Mouse (Mus musculus): ENCODE results near the gene Doc2b. TPM values are rescaled to one million over a fixed set of nuclear protein-coding genes. Genes with fewer than 3 reads are reported as not detected.

Doc2b gene
- polyA plus RNA-seq, 3 experiments from 2014 or later: not detected

GRCm38 (mm10) chr11:75792535-75792934 is 3.3 kb downstream of the Doc2b start:
- no peak for ATAC-seq

DNA sequence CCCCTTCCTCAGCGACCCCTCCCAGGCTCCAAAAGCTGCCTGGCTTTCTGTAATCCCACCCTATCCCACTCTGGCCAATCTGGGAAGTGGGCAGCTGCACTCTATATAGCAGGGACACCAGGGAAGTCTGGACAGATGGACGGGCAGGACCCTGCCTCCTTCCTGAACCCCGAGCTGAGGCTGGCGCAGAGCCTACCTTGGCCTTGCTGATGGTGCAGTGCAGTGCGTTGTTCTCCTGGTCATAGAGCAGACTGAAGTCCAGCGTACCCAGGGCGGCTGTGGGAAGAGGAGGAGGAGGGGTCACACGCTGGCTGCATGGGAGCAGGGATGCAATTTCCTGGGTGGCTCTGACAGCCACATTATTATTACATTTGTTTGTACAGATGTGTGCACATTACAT is 10.0 kb downstream of the Doc2b start:
- ATAC-seq: no peak

DNA sequence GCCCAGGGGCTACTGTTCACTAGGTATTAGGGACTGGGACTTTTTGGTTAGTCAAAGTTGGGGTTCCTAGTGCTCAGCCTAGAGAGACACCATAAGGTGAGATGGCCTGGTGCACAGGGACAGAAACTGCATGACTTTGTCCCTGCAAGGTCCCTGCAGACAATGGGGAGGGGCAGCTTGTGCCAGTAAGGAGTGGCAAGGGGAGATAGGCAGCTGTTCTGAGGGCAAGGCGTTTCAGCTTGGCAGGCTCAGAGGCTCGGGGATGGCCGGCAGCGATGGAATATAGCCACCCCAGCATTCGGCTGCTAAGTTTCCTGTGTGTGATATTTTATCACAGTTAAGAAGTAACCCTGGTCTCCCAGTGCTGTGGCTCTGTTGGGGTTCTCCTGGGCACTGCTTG is 12.1 kb downstream of the Doc2b start:
- no peak for ATAC-seq

GRCm38 (mm10) chr11:75781919-75782318 is 13.9 kb downstream of the Doc2b start:
- no peak for ATAC-seq

- no peak for ATAC-seq
Measured at GRCm38 (mm10) chr11:75775919-75776318, 19.9 kb downstream of the Doc2b start.

GRCm38 (mm10) chr11:75772562-75772961 is 23.3 kb downstream of the Doc2b start:
- no peak for ATAC-seq

- ATAC-seq: peak; percentile 96
Measured at GRCm38 (mm10) chr11:75769206-75769605, 26.6 kb downstream of the Doc2b start.

DNA sequence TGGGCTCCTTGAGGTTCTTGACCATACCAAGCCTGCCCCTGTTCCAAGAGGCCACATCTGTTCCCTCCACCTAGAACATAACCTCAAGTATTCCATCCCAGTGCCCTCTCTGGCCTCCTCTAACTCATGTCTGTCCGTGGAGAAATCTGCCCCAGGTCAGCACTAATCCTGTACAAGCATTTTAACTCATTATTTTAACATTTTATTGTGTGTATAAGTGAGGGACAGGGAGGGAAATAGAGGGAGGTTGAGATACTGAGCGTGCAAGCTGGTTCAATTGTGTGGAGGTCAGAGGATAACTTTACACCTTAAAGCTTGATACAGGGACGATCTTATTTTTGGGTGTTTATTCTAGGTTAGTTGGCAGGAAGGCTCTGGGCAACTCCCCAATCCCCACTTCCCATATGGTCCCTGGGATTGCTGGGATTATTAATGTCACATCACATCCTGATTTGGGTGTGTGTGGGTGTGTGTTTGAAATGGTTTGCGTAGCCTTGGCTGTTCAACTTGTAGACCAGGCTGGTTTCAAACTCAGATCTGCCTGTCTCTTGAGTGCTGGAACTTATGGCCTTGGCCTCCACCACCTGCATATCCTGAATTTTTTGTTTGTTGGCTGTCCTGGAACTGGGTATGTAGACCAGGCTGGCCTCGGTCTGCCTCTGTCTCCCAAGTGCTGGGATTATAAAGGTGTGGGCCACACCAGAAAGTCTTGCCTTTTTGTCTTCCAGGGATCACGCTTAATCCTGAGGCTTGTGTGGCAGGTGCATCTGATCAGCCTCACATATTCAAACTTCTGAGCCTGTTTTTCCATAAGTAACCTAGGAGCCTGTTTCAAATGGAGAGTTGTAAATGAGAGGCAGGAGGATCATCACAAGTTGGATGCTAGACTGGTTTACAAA is 27.5 kb downstream of the Doc2b start:
- no peak for ATAC-seq

GRCm38 (mm10) chr11:75767014-75767413 is 28.8 kb downstream of the Doc2b start:
- ATAC-seq: no peak

DNA sequence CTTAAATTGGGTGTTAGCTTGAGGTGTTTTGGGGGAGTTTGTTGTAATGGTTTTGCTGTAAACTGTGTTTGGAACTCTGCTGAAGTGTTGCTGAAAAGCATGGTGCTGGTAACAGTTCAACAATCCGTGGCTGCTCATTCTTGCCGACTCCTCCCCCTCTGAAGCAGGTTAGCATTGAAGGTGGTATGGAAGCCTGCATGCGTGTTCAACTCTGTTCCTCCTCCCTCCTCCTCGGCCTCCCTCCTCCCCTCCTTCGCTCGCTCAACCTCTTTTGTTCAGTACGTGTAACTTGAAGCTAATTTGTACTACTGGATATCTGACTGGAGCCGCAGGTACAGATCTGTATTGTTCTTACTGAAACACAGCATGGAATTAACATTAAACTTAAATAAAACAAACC is 30.7 kb downstream of the Doc2b start:
- ATAC-seq: no peak

DNA sequence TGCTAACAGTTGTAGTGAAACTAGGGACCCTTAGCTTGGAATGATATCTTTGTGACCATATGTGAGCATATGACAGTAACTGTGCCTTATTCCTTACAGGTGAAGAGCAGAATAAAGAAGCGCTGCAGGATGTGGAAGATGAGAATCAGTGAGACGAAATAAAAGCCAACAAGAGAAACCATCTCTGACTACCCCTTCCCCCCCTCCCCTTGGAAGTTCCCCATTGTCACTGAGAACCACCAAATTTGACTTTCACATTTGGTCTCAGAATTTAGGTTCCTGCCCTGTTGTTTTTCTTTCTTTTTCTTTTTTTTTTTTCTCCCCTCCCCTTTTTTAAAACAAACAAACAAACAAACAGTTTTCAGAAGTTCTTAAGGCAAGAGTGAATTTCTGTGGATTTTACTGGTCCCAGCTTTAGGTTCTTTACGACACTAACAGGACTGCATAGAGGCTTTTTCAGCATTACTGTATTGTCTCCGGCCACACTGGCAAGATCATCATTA is 31.3 kb downstream of the Doc2b start:
- ATAC-seq: no peak

GRCm38 (mm10) chr11:75762708-75763107 is 33.1 kb downstream of the Doc2b start:
- no peak for ATAC-seq

- ATAC-seq: no peak
Measured at GRCm38 (mm10) chr11:75760785-75761184, 35.1 kb downstream of the Doc2b start.

DNA sequence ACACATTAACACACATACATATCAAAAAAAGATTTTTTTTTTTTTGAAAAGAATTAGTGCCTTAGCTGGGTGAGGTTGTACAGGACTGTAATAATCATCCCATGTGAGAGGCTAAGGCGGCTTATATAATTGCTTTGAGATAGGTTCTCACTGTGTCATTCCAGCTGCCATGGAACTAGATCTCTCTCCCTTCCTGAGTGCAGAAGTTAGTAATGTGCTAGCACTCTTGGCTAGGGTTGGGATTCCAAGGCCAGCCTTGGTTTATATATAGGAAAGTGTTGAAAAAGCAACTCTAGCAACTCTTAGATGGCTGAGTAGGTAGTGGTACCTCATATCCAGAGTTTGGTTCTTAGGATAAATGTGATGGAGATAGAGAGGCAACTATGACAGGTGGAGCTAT is 37.3 kb downstream of the Doc2b start:
- ATAC-seq: no peak

DNA sequence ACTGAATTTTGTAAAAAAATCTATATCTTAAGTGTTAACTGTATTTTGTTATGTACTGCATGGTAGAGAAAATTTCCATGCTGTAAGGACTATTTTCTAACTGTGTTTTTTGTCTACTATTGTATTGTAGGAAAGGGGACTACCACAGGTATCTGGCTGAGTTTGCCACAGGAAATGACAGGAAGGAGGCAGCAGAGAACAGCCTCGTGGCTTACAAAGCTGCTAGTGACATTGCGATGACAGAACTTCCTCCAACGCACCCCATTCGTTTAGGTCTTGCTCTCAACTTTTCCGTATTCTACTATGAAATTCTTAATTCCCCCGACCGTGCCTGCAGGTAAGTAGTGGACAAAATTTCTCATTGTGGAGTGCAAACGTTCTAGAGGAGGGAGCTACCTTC is 39.2 kb downstream of the Doc2b start:
- ATAC-seq: peak; percentile 86

GRCm38 (mm10) chr11:75751082-75751481 is 44.8 kb downstream of the Doc2b start:
- ATAC-seq: no peak

GRCm38 (mm10) chr11:75750537-75750936 is 45.3 kb downstream of the Doc2b start:
- no peak for ATAC-seq

- no peak for ATAC-seq
Measured at GRCm38 (mm10) chr11:75744761-75745160, 51.1 kb downstream of the Doc2b start.

DNA sequence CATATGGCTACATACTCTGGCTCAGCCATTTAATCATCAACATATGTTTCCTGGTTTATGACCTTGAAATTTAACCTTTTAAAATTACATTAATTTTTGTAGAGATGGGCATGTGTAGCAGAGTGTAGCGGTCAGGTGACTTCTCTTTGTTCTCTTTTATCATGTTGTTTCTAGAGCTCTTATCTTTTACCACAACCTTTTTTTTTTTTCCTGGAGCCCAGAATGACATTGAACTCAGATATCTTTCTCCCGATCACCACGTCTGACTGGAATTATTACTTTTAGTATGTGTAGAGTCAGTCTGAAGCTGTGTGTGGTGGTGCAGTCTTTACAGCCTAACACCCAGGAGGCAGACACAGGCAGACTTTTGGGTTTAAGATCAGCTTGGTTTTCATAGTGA is 54.2 kb downstream of the Doc2b start:
- ATAC-seq: no peak

DNA sequence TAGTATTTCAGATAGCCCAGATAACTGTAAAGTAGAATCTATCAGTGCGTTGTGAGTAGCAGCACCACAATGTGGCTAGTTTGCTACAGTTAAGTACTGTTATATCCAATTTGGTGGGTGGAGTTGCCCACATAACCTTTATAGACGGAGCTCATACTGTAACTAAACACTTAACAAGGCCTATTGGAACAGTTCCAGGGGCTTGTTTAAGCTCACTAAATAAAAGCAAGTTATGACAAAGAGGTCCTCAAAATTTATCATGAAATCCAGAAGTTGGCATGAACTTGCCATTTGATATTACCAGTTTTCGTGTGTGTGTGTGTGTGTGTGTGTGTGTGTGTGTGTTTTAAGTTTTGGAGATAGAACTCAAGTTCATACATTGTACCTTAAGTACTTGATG is 55.6 kb downstream of the Doc2b start:
- ATAC-seq: no peak

GRCm38 (mm10) chr11:75738477-75738821 is 57.4 kb downstream of the Doc2b start:
- no peak for ATAC-seq

- no peak for ATAC-seq
Measured at GRCm38 (mm10) chr11:75737806-75738476, 57.9 kb downstream of the Doc2b start.

GRCm38 (mm10) chr11:75736978-75737377 is 58.9 kb downstream of the Doc2b start:
- ATAC-seq: no peak
